Mouse (Mus musculus) cerebellum, adult 8-10 months (tissue): ENCODE measurements at regions not wholly inside any gene's neighbourhood (a gene's known extent, or its start where the extent isn't known, plus 50 kb on each side); places are given as distances from the start of the nearest gene placed in this dataset.

Experiments
- DNase-seq: peaks from one replicate; pipeline ENCODE4 v3.0.0; 2022

GRCm38 (mm10) chr9:118204456-118204855 is 54.5 kb upstream of the Cmc1 start:
- no peak for DNase-seq

GRCm38 (mm10) chr9:118206483-118206882 is 56.5 kb upstream of the Cmc1 start:
- DNase-seq: no peak

GRCm38 (mm10) chr9:118219696-118220095 is 69.7 kb upstream of the Cmc1 start:
- DNase-seq: no peak

GRCm38 (mm10) chr9:118221186-118221585 is 71.2 kb upstream of the Cmc1 start:
- no peak for DNase-seq

GRCm38 (mm10) chr9:118227401-118228061 is 77.6 kb upstream of the Cmc1 start:
- peak; percentile 65 for DNase-seq

GRCm38 (mm10) chr9:118228691-118229427 is 78.9 kb upstream of the Cmc1 start:
- peak; percentile 93 for DNase-seq

GRCm38 (mm10) chr9:118240711-118241110 is 90.7 kb upstream of the Cmc1 start:
- no peak for DNase-seq

GRCm38 (mm10) chr9:118246820-118247628 is 97.0 kb upstream of the Cmc1 start:
- no peak for DNase-seq

- peak; percentile 60 for DNase-seq
These were observed 103.9 kb upstream of the Cmc1 start for GRCm38 (mm10) chr9:118253829-118254228.

GRCm38 (mm10) chr9:118255200-118255733 is 105.3 kb upstream of the Cmc1 start:
- no peak for DNase-seq

GRCm38 (mm10) chr9:118255751-118256266 is 105.8 kb upstream of the Cmc1 start:
- no peak for DNase-seq

GRCm38 (mm10) chr9:118266298-118266697 is 116.3 kb upstream of the Cmc1 start:
- no peak for DNase-seq

GRCm38 (mm10) chr9:118271681-118272080 is 121.7 kb upstream of the Cmc1 start:
- DNase-seq: no peak

GRCm38 (mm10) chr9:118272713-118273407 is 122.9 kb upstream of the Cmc1 start:
- no peak for DNase-seq

GRCm38 (mm10) chr9:118285481-118285880 is 135.5 kb upstream of the Cmc1 start:
- no peak for DNase-seq

GRCm38 (mm10) chr9:118287606-118288005 is 137.6 kb upstream of the Cmc1 start:
- no peak for DNase-seq

- peak; percentile 17 for DNase-seq
These were observed 142.9 kb upstream of the Cmc1 start for GRCm38 (mm10) chr9:118292836-118293235.

- DNase-seq: peak; percentile 74
These were observed 144.0 kb upstream of the Cmc1 start for GRCm38 (mm10) chr9:118294011-118294410.

GRCm38 (mm10) chr9:118302785-118303384 is 152.9 kb upstream of the Cmc1 start:
- DNase-seq: no peak

GRCm38 (mm10) chr9:118318357-118319140 is 159.5 kb upstream of the Eomes start:
- DNase-seq: no peak

GRCm38 (mm10) chr9:118323796-118324195 is 154.2 kb upstream of the Eomes start:
- no peak for DNase-seq
